Mouse (Mus musculus): ENCODE measurements around the gene Mfsd6l.

Gene Mfsd6l

DNA sequence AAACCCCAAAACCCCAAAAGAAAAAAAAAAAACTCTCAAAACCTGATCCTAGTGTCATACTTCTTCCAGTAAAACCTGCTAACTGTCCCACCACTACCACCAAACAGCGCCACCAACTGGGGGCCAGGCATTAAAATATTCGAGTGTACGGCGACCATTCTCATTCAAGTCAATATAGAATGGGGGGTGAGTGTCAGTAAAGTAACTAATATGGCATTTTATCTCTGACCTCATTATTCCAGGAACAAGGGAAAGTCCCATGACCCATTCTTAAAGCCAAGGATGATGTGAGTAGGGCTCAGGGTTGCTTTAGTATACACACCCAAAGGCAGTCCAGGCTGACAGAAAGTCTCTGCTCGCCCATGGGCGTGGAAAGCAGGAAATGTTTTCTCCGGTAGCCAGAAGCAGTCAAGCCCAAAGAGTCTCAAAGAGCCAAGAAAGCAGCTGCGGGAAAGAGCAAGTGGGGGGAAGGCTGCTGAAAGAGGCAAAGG, 2.0 kb upstream of the Mfsd6l start:
- peak in 1 of 2 experiments; percentile 30 for DNase-seq

DNA sequence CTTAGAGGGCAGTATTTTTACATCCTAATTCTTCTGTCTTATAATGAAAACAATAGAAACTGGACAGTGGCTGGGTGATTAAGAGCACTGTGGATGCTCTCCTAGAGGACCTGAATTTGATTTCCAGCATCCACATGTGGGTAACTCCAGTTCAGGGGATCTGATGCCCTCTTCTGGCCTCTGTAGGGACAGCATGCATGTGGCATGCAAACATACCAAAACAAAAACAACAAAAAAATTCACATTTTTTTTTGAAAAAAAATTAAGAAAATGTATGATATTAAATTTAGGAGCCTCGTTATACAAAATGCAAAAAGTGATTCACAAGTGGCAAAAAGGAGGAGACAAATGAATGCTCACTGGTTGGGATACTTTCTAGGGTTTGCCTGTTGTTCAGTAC, 3.6 kb downstream of the Mfsd6l start:
- DNase-seq = no peak

DNA sequence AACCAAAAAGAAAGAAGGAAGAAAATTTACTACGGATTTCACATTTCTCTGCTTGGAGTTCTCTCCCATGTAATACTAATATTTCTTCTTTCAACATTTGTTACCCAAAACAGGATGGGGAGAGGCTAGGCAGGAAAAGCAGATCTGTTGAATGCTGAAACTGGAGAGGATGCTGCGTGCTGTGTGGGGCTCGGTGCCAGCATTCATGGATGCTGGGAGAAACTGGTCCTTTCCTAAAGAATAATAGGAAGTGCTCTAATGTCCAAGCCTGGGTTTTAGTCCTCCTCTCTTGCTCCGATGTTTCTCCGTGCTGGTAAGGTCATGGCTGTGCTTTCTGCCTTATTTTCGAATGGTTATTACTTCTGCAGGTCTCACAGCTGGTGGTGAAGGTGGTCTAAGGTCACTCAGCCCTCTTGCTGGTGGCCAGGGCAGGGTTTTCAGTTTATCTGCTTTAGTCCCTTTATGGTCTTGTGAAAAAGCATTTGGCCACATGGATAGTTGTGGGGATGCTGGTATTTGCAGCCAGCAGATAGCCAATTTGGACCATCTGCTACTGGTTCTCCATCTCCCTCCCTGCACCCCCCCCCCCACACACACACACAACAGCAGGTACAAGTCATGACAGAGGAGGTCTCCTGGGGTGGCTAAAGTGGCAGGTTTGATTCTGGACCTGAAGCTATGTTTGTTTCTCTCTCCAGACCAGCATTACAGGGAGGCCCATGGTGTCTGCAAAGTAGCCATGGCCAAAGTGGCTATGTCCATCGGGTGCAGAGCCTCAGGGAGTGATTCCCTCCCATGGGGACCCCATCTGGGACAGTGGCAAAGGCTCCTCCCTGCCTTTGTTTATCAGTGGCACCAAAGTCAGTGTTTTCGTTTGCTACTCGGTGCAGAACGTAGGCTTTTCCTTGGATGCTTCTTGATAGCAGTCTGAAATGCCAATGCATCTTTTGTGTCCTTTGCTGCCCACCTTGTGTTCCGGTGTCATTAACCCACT, 6.3 kb downstream of the Mfsd6l start:
- peak; percentile 58 to 69 for DNase-seq

DNA sequence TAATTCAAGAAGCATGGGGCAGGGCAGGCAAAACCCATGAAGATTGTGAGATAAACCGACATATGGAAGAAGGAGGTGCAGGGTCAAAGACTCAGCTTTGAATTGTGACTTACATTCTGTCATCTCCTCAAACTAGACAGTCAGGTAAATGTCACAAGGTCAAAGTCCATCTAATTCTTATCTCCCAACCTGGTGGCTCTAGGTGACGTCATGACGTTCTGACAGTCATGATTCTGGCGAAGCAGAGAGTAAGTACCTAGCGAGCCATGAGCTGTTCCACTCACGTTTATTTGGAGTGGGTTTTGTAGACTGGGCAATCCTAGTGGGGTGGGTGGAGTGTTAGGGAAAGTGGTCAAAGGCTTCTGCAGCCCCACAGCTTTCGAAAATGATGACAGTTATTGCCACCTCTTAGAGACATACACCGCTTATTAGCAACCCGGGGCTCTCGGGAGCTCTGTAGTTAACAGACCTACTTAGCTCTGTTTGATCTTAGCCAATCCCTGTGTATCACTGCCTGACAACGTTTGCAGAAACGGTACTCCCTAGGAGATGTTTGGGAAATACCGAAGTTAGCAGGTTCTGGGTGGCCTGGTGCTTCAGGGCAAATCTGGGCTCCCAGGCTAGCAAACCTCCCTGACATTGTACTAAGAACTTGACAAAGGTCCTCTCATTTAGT, 8.5 kb downstream of the Mfsd6l start:
- DNase-seq = no peak

DNA sequence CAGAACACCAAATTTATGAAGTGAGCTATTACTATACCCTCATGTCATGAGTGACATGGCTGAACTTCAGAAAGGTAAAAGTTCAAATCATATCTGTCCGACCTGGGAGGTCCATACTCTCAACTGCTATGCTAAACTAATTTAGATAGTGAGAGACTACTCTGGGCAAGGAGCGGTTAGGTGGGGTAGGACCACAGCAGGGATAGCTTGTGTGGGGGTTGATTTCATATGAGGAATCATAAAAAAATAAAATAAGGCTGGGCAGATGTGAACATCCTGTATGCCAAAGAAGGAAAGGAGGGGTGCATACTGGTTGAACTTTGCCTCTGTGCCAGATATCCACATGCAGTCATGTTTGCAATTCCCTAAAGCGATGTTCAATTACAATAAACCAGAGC, 9.0 kb downstream of the Mfsd6l start:
- DNase-seq = no peak

DNA sequence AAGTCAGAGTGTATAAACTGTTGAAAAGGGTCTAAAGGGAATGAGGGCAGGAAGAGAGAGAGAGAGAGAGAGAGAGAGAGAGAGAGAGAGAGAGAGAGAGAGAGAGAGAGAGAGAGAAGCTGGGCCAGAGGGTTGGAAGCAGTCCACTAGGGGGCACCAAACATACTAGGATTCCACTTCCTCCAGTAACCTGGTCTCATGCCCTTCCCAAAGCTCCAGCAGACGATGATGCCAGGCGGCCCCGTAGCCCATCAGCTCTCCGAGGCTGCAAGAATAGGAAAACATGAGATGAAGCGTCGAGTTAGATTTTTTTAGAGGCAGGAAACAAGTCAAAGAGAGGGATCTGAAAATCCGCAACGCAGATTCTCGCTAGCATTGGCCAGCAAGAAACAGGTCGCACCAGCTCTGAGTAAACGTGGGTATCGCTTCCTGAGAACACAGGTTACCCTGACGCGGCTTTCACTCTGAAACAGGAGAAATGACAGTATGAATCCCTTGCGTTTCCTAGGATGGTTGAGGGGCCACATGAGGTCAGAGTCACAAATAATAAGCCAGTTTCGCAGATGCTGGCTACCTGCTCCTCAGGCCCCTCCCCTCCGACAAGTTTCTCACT, 10.6 kb downstream of the Mfsd6l start:
- DNase-seq = peak; percentile 83 to 88

DNA sequence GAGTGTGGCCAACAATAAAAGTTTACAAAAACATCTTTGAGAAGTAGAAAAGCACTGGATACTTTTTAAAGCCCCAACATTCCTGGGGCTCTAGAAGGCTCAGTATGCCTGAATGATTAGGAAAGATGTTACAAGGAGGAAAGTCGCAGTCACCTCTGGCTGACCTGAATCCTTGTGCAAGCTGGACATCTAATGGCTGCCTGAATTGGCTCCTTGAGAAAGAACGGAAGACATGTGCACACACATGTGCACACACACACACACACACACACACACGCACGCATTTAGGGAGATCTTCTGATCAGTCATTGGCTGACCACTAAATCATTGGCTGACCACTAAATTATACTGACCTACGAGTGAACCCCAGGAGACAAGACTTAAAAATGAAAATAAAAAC, 14.9 kb downstream of the Mfsd6l start:
- DNase-seq = no peak

DNA sequence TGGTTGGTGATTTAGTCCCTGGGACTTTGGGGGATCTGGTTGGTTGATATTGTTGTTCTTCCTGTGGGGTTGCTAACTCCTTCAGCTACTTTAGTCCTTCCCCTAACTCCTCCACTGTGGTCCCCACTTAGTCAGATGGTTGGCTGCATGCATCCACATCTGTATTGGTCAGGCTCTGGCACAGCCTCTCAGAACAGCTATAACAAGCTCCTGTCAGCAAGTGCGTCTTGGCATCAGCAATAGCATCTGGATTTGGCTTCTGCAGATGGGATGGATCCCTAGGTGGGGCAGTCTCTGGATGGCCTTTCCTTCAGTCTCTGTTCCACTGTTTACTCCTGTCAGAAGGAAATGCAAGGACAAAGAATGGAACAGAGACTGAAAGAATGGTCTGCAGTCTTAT, 21.1 kb downstream of the Mfsd6l start:
- DNase-seq = no peak

DNA sequence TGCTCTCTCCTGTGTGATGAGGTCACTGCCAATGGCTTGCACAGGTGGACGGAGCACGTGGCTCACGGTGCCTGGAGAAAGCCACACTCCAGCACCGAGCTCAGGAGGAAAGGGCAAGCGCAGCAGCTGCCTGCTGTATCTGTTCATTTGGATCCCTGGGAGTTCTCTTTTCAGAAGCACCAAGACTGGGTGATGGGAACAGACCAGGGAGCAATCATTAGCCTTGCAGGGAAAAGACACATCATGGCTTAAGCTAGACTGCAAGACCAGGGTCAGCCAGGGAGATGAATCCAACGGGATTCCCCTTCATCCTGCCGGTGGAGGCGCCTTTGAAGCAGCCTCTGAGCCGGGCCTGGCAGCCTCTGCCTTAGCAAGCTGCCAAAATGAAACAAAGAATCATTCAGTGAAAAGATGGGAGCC, 23.5 kb downstream of the Mfsd6l start:
- DNase-seq = peak; percentile 60 to 63

DNA sequence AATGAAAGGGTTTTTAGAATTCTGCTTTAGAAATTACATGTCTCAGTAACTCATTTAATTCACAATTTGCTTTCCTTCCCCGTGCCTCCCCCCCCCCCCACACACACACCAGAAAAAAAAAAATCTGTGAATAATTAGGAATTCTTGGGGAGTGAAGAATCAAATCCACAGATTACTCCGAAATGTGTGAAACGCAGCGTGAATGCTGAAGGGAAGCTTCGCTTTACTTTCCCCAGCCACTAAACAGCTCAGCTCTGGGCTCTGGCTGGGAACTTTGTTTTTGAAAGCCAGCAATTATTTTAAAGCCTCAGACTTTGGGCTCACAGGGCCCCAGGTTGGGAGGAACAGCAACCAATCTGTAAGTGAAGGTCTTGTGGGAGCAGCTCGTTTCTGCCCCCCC, 24.6 kb downstream of the Mfsd6l start:
- DNase-seq = no peak

DNA sequence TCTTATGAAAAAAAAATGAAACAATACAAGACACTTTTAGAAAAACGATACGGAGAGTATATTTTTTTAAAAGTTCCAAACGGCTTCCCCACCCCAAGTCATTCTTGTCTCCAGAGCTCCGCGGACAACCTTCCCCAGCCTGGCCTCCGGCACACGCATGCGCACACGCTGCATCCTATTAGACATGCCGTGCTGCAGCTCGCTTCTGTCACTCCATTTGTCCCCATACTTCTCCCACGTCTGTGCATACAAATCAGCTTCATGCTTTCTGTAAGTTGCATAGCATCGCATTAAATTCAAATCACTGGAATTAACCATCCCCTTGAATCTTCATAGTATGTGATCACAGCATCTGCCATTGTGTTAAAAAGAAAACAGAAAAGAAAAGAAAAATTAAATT, 27.2 kb downstream of the Mfsd6l start:
- peak; percentile 36 to 55 for DNase-seq

DNA sequence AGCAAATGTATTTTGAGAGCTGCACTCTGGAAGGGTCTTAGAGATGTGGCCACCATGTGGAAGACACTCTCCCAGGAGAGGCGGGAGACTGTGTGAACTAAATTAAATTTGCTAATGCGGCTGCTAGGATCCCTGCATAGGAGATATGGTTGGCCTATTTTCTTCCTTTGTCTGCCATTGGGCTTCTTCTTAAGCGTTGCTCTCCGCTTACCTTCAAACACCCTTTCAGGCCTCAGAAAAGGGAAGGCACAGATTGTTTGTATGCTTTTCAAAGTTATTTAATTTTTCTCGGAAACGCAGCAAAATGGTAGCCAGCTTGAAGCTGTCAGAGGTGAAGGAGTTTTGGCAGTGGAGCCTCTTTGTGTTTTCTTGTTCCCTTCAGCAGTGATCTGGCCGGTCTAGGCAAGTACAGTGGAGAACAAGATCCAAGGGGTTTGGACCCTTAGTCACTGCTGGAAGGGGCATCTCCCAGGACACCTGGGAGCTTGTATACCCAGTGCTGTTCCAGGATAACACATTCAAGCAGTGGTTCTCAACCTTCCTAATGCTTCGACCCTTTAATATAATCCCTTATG, 28.0 kb downstream of the Mfsd6l start:
- no peak for DNase-seq

DNA sequence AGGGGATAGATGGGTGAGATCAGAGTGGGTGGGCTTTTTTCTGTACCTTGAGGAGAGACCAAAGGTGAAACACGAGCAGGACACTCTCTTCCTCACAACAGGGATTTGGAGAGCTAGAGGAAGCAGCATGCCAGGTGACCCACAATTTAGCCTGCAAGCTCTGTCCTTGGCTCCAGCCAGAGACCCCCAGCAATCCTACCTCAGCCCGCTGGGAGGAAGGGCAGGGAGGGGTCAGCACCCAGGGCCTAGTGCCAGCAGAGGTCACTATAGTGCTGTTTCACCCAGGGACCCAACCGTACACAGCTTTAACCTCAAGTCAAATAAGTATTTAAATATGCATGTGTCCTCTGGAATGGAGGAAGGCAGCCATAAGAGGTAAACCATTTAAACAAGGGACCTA, 29.9 kb downstream of the Mfsd6l start:
- DNase-seq = no peak

DNA sequence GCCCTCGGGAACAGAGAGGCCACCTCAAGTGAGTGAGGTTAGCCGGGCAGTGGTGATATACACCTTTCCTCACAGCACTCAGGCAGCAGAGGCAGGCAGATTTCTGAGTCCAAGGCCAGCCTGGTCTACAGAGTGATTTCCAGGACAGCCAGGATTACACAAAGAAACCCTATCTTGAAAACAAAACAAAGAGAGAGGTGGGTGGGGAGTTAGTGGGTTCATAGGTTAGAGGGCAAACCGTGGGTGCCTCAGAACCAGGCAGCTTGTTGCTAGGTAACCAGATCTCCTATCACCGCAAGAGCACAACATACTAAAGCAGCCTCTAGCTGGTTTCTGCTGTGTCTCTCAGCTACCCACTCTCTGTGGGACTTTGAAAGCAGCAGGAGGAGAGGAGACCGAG, 30.7 kb downstream of the Mfsd6l start, which contains the start of gene Ccdc42:
TSS of gene Ccdc42 (plus strand) at position 301 of the 400 bp plus-strand sequence.
- no peak for DNase-seq

DNA sequence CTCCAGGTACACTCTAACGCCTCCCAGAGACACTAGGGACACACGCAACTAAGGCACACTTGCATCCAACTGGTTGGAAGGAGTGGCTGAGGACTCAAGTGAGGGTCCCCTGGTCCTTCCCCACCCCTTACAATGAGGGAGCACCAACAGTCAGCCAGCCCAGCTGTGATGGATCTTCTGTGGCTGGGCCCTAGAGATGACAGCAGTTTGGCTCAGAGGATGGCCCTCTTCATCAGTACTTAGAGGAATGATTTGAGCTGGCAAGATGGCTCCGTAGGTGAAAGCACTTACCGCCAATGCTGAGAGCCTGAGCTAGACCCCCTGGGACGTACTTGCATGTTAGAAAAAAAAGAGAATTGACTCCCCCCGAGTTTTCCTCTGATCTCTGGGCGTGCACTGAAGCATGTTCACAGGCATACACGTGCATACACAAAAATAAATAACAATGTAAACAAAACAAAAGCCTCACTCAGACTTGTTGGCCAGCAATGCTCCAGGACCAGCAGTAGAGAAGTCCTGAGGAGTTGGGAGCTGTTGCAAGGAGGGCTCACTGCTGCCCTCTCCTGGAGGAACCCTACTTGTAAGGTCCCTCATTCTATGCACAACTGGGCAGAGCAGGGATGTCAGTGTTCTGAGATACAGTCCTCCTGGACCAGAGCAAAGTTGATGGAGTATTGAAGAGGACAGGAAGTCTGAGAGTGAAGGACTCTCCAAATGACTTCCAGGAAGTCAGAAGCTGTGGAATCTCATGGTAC, 33.2 kb downstream of the Mfsd6l start:
- peak; percentile 84 to 87 for DNase-seq

DNA sequence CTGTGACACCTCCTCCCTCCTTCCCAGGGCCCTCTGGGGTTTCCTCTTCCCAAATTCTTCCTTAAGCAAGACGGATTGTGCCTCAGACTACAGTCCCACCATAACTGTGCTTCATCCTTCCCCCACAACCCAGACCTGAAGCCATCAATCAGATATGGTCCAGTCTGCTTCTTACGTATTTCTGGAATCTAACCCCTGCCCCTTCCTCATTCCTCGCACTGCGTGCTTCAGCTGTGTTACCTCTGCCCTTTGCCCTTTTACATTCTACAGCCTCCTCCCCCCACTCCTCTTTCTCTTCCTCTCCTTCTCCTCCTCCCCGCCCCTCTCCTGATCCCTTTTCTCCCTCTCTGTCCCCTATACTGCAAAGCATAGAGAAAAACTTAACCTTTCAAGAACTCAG, 35.7 kb downstream of the Mfsd6l start:
- DNase-seq = no peak

DNA sequence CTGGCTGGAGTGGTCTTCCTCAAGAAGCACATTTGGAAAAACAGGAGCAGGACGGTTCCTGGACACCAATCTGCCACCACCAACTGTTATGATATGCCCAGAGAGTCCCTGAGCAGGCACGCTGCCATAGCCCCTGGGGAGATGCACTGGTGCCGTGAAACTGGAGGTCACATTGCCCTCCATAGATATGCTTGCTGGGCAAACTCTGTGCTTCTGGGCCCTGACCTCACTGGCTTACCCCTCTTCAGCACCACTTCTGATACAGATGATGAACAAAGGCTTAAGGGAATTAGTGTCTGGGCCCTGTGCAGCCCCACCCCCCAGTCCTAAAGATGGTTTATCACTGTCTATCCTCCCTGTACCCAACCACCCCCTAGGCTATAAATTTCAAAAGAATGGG, 37.3 kb downstream of the Mfsd6l start:
- DNase-seq = no peak

DNA sequence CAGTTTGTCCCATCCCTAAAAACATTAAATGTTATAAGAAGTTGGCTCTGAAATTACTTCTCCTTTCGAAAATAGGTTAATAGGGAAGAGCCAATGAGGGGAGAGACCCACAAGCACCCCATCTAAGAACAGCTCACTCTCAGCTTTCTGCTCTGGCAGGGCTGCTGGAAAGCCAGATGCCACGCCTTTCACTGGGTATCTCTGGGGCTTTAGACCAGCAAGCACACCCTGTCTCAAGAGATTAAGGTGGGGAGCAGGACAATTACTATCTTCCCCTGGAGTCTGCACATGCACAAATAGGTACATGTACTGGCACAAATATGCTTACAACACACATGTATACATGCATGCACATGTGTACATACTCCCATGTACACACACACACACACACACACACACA, 41.9 kb downstream of the Mfsd6l start:
- DNase-seq = no peak

DNA sequence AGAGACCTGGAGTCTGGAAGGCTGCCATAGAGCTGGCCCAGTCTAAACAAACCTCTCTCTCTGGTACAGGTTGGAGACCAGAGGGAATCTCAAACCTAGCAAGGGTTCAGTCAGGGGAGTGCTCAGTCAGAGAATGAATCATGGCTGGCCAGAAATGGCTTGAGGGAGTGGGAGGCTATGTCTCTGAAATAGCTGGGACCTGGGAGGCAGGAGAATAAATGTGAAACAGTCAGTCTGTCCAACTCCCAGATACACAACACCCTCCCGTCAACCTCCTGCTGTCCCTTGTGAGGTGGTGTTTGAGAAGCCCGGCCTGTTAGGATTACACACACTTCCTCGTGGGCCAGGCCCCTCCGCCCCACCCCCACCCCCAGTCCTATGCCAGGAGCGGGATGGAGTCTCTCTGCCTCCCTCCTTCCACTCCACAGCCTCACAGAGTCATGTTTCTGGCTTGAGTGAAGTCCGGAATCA, 44.6 kb downstream of the Mfsd6l start:
- no peak for DNase-seq

DNA sequence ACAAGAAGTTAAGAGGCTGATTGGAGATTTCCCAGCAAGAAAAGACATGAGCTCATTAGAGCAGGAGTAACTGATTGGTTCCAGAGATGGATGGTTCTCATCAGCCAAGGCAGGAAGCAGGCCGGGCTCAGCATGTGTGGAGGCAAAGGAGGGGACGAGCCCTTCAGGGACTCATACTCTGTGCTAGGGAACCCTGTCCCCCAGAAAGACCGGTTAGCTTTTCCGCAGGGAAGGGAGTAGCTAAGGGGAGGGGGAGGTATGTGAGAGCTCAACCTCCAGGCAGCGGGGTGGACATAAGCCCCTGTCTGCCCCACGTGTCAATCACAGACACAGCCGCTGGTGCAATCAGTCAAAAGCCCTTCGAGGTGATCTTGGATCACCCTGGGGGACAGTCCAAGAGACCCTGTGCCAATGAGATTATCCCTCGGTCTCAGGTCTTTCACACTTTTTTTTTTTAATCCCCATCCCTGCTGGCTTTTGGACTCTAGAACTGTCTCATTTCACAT, 45.6 kb downstream of the Mfsd6l start:
- DNase-seq = no peak

DNA sequence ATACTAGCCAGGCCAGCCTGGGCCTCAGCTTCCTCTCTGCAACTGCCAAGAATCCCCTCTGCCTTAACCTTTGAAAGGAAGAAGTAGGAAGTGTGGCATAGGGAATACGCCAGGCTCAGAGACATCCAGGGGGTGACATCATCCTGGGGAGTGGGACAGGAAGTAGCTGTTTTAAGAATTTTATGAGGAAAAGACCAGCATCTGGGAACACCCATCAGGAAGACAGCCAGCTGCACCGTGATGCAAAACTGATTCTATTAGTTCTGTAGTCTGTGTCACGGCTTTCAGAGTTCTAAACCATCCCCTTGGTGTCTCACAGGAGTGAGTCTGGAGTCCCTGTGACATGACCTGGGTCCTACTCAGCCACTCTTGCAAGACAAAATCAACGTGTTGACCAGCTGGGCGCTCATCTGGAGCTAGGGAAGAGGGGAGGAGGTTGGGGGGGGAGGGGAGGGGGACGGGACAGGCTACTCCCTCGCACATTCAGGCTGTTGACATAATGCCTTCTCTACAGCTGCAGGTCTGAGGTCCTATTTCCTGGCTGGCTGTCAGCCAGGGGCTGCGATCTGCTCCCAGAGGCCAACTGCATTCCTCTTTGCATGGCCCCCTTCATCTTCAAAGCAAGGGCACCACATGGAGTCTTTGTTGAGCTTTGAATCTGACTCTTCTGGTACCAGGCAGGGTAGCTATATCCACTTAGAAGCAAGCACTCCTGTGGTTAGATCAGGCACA, 46.4 kb downstream of the Mfsd6l start:
- no peak for DNase-seq
